Mouse (Mus musculus) thymus, adult 2 months (tissue): ENCODE data around the gene Gpld1. TPM values are rescaled to one million over a fixed set of nuclear protein-coding genes. Genes with fewer than 3 reads are reported as not detected.

Experiments
- DNase-seq: peaks from one replicate; pipeline ENCODE4 v3.0.0; 2021
- H3K27ac ChIP-seq: fragments of 200-500 bp; 2 replicates; pipeline ENCODE4 v1.5.1; 2012; ENCODE audit warnings: low read length, control low read depth; ENCODE audit not compliant: control insufficient read depth, insufficient read depth
- H3K27me3 ChIP-seq: fragments of 200-500 bp; 2 replicates; pipeline ENCODE4 v1.6.1; 2012; ENCODE audit warnings: mild to moderate bottlenecking, low read length, moderate library complexity, mixed read lengths; ENCODE audit not compliant: control insufficient read depth, insufficient read depth
- H3K36me3 ChIP-seq: fragments of 200-500 bp; 2 replicates; pipeline ENCODE4 v1.6.1; 2012; ENCODE audit warnings: mild to moderate bottlenecking, low read length, moderate library complexity; ENCODE audit not compliant: control insufficient read depth, insufficient read depth
- H3K4me1 ChIP-seq: fragments of 200-500 bp; replicated peaks from 2 replicates; pipeline ENCODE4 v1.6.1; 2012; ENCODE audit warnings: low read length; ENCODE audit not compliant: control insufficient read depth, insufficient read depth
- H3K4me3 ChIP-seq: fragments of 200-500 bp; 2 replicates; pipeline ENCODE4 v1.5.1; 2012; ENCODE audit warnings: mild to moderate bottlenecking, low read length, control low read depth, moderate library complexity; ENCODE audit not compliant: control insufficient read depth, insufficient read depth
- CTCF ChIP-seq: fragments of 200-500 bp; IDR thresholded peaks from 2 replicates; pipeline ENCODE4 v1.5.1; 2012; ENCODE audit warnings: mild to moderate bottlenecking, control low read depth, low read length, moderate library complexity, borderline replicate concordance; ENCODE audit not compliant: control insufficient read depth, poor library complexity, insufficient read depth; ENCODE audit errors: extremely low read depth
- POLR2A ChIP-seq: fragments of 200-500 bp; IDR thresholded peaks from 2 replicates; pipeline ENCODE4 v1.6.1; 2012; ENCODE audit warnings: mild to moderate bottlenecking, low read length, control low read depth, moderate library complexity; ENCODE audit not compliant: control insufficient read depth, poor library complexity, insufficient read depth; ENCODE audit errors: extremely low read depth
- WGBS: fragments of 180-500 bp; shearing (Covaris S2); methylation state at CpG from one replicate; pipeline ENCODE4 v1.1.7; 2018; 5-methylcytosine and 5-hydroxymethylcytosine counted together
- polyA plus RNA-seq: library from polyadenylated mRNA; depleted of rRNA; stranded (reverse); fragments of >200 nt; gene quantifications from 2 replicates; pipeline ENCODE4 v1.2.3, GENCODE M21; 2012; rRNA removed

The Gpld1 gene
- polyA plus RNA-seq, 1 experiment = 1.0 TPM

GRCm38 (mm10) chr13:25026409-25027113 lies 83.6 kb downstream of the Gpld1 start:
- DNase-seq = no peak
- no peaks in the 10 kb centered on the region for H3K27me3 ChIP-seq
- TF ChIP-seq POLR2A = no peak
- no peak for TF ChIP-seq CTCF

GRCm38 (mm10) chr13:25027114-25027425 lies 84.1 kb downstream of the Gpld1 start:
- WGBS = 87% methylated on average over 3 of the region's 3 CpGs

More at GRCm38 (mm10) chr13:25026409-25027113, 83.6 kb downstream of the Gpld1 start:
- no peak overlapping the region for H3K27ac ChIP-seq
- H3K4me3 ChIP-seq = no peak overlapping the region
- H3K36me3 ChIP-seq = no peaks in the 10 kb centered on the region
- no peaks in the 10 kb centered on the region for H3K4me1 ChIP-seq
- WGBS = 95% methylated on average over 6 of the region's 6 CpGs

GRCm38 (mm10) chr13:25039488-25039887 lies 96.5 kb downstream of the Gpld1 start:
- Histone ChIP-seq H3K4me3 (no peak overlapping the region), H3K27me3 (no peaks in the 10 kb centered on the region), H3K27ac (no peak overlapping the region), H3K4me1 (no peaks in the 10 kb centered on the region), H3K36me3 (no peaks in the 10 kb centered on the region)
- no peak for TF ChIP-seq CTCF
- no peak for TF ChIP-seq POLR2A
- no peak for DNase-seq
- 78% methylated on average over 2 of the region's 2 CpGs for WGBS

More at GRCm38 (mm10) chr13:25027114-25027425, 84.1 kb downstream of the Gpld1 start:
- no peak for DNase-seq
- Histone ChIP-seq H3K4me3 (no peak overlapping the region), H3K27me3 (no peaks in the 10 kb centered on the region), H3K36me3 (no peaks in the 10 kb centered on the region), H3K27ac (no peak overlapping the region), H3K4me1 (no peaks in the 10 kb centered on the region)
- TF ChIP-seq CTCF (no peak), POLR2A (no peak)

Other genes starting within 250 kb of the Gpld1 start
- gene Armh2, start 201.9 kb upstream of the Gpld1 start, polyA plus RNA-seq = not detected in 2 replicates
- 10.6 and 11.9 TPM in 2 replicates for gene Gmnn, start 181.2 kb upstream of the Gpld1 start, polyA plus RNA-seq
- 48.8 and 53.7 TPM in 2 replicates for gene BC005537, start 141.5 kb upstream of the Gpld1 start, polyA plus RNA-seq
- 49.8 and 51.5 TPM in 2 replicates for gene Acot13, start 111.6 kb upstream of the Gpld1 start, polyA plus RNA-seq
- 40.3 and 42.4 TPM in 2 replicates for gene Tdp2, start 111.5 kb upstream of the Gpld1 start, polyA plus RNA-seq
- gene D130043K22Rik, start 98.0 kb upstream of the Gpld1 start, polyA plus RNA-seq = 0.12 and 0.13 TPM in 2 replicates
- gene Aldh5a1, start 5.5 kb upstream of the Gpld1 start, polyA plus RNA-seq = 1.3 and 1.4 TPM in 2 replicates
- 39.1 and 47.1 TPM in 2 replicates for gene Mrs2, start 77.2 kb downstream of the Gpld1 start, polyA plus RNA-seq
- gene Dcdc2a, start 112.9 kb downstream of the Gpld1 start, polyA plus RNA-seq = 0.04 and 0.06 TPM in 2 replicates